26 mouse cellular contexts compared by ENCODE assay signal in the genomic region with DNA sequence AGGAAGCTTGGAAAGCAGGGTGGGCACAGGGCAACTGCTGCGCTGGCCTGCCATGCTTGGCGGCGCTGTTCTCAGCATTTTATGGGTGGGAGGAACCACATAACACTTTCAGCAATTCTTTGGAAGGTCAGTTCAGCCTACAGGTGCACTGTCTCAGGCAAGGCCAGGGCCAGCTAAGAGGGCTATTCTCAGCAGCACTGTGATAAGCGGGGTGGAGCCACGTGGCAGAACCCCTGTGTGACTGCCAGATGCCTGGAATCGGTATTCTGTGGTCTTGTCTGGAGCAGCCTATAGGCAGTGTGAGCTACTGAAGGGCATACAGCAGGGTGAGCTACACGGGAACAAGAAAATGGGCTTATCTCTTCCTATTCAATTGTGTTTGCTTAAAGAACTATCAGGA. TPM values are rescaled to one million over a fixed set of nuclear protein-coding genes. Genes with fewer than 3 reads are reported as not detected.
DNase-seq lines count a peak whose midpoint lies in the region; ATAC-seq and TF ChIP-seq lines count a peak whose summit lies in the region.
"Had no signal": no experiment of that assay in that cellular context is flagged by ENCODE, and none has a peak within 500 bp of the region (broad histone marks: within the 10 kb centered on the region; RNA-seq: fewer than 3 reads in every experiment).

No protein-coding gene starts in this region.

- no peak for TF ChIP-seq CTCF in heart, adult 2 months (IDR thresholded peaks at IDR 0.05)

- no peaks in the 10 kb centered on the region for H3K4me1 ChIP-seq in heart, adult 2 months (ENCODE audit: control insufficient read depth, insufficient read depth, low read length)
- H3K4me1 ChIP-seq in heart, embryonic 10.5 days: peaks cover 17% of the 10 kb centered on the region
- H3K4me1 ChIP-seq in stomach, embryonic 14.5 days (ENCODE audit: control insufficient read depth, insufficient read depth, low read length): no peaks in the 10 kb centered on the region
- H3K4me1 ChIP-seq: forebrain, embryonic 15.5 days; hindbrain, embryonic 12.5 days; midbrain, embryonic 13.5 days had no signal

- 42% methylated on average over 7 of the region's 7 CpGs for WGBS in heart, adult 2 months
- 37% methylated on average over 7 of the region's 7 CpGs for WGBS in heart, embryonic 10.5 days
- WGBS in stomach, embryonic 14.5 days: 49% methylated on average over 7 of the region's 7 CpGs

- intact Hi-C loops in heart, adult 2 months (cut with DNase I): no loop called here
- intact Hi-C loops in heart, postnatal 10 days (cut with DNase I): loop anchor here (5.0 kb wide), 1 partner anchor 238 kb away; no protein-coding TSS in a partner anchor

- no peak for TF ChIP-seq EP300 in heart, adult 2 months (IDR thresholded peaks at IDR 0.05; ENCODE audit: insufficient read depth, low read depth, low read length)

- peak overlapping the region; percentile 56 for H3K27ac ChIP-seq in heart, adult 2 months
- 0 out of 2 replicates have a peak overlapping the region, but pooled peaks have one; percentile 26 for H3K27ac ChIP-seq in heart, embryonic 10.5 days
- no peak overlapping the region for H3K27ac ChIP-seq in stomach, embryonic 14.5 days (ENCODE audit: low read length)
- H3K27ac ChIP-seq: forebrain, embryonic 15.5 days; hindbrain, embryonic 12.5 days; kidney, embryonic 15.5 days; liver, embryonic 15.5 days; midbrain, embryonic 13.5 days had no signal

- no peaks in the 10 kb centered on the region for H3K36me3 ChIP-seq in heart, adult 2 months (ENCODE audit: control insufficient read depth, insufficient read depth, low read length)
- H3K36me3 ChIP-seq in heart, embryonic 10.5 days: peaks cover 2% of the 10 kb centered on the region; the same call in 1 of the 2 replicates
- no peaks in the 10 kb centered on the region for H3K36me3 ChIP-seq in stomach, embryonic 14.5 days (ENCODE audit: control insufficient read depth, insufficient read depth, low read length)
- H3K36me3 ChIP-seq: forebrain, embryonic 15.5 days; hindbrain, embryonic 12.5 days; kidney, embryonic 15.5 days; liver, embryonic 15.5 days had no signal

- H3K9me3 ChIP-seq in heart, embryonic 10.5 days: no peaks in the 10 kb centered on the region
- H3K9me3 ChIP-seq in stomach, embryonic 14.5 days (ENCODE audit: control insufficient read depth, low read depth, low read length): no peaks in the 10 kb centered on the region
- H3K9me3 ChIP-seq: forebrain, embryonic 15.5 days; hindbrain, embryonic 12.5 days; kidney, embryonic 15.5 days; liver, embryonic 15.5 days; midbrain, embryonic 13.5 days had no signal

- H3K4me3 ChIP-seq in heart, adult 2 months: no peak overlapping the region
- H3K4me3 ChIP-seq in heart, embryonic 10.5 days: 0 out of 2 replicates have a peak overlapping the region, but pooled peaks have one; percentile 0
- H3K4me3 ChIP-seq in stomach, embryonic 14.5 days (ENCODE audit: low read depth, low read length): no peak overlapping the region
- H3K4me3 ChIP-seq: forebrain, embryonic 15.5 days; hindbrain, embryonic 12.5 days; kidney, embryonic 15.5 days; liver, embryonic 15.5 days; midbrain, embryonic 13.5 days; myocyte had no signal

- DNase-seq in heart, adult 2 months: peak; percentile 49 to 71
- DNase-seq in heart, embryonic 10.5 days (ENCODE audit: low spot score): no peak
- DNase-seq in heart, postnatal 10 days: peak; percentile 69 to 83
- DNase-seq in spleen, postnatal 10 days (ENCODE audit: low spot score in 2 of 2): no peak
- DNase-seq in right cerebral cortex, adult 18-20 months: no peak
- DNase-seq: adrenal gland, adult 8-10 months; cerebellum, postnatal 14 days; embryo, embryonic 11 days; gastrocnemius, postnatal 36 days; kidney, postnatal 4 days; layer of hippocampus, postnatal 36 days; thymus, postnatal 36 days had no signal

- no peak overlapping the region for H3K4me2 ChIP-seq in stomach, embryonic 14.5 days (replicated peaks; ENCODE audit: low read depth, low read length)
- H3K4me2 ChIP-seq: forebrain, embryonic 15.5 days; hindbrain, embryonic 12.5 days; kidney, embryonic 15.5 days; liver, embryonic 15.5 days; midbrain, embryonic 13.5 days had no signal

- no peak overlapping the region for H3K9ac ChIP-seq in heart, adult 2 months (ENCODE audit: low read depth, low read length)
- no peak overlapping the region for H3K9ac ChIP-seq in stomach, embryonic 14.5 days (replicated peaks; ENCODE audit: low read depth, low read length)
- H3K9ac ChIP-seq: forebrain, embryonic 15.5 days; hindbrain, embryonic 12.5 days; kidney, embryonic 15.5 days; liver, embryonic 15.5 days; midbrain, embryonic 13.5 days had no signal

- no peak for TF ChIP-seq POLR2A in heart, adult 2 months (IDR thresholded peaks at IDR 0.05; ENCODE audit: insufficient read depth, low read depth, low read length)

- no peaks in the 10 kb centered on the region for H3K27me3 ChIP-seq in heart, adult 2 months (ENCODE audit: control insufficient read depth, insufficient read depth, low read length)
- peaks cover 9% of the 10 kb centered on the region; the same call in 1 of the 2 replicates for H3K27me3 ChIP-seq in heart, embryonic 10.5 days (ENCODE audit: insufficient read depth, poor library complexity, severe bottlenecking)
- no peaks in the 10 kb centered on the region for H3K27me3 ChIP-seq in stomach, embryonic 14.5 days (ENCODE audit: control insufficient read depth, insufficient read depth, low read length)
- H3K27me3 ChIP-seq: forebrain, embryonic 15.5 days; hindbrain, embryonic 12.5 days; kidney, embryonic 15.5 days; liver, embryonic 15.5 days; midbrain, embryonic 13.5 days; Patski had no signal

- no peaks in the 10 kb centered on the region for H3K79me2 ChIP-seq in heart, adult 2 months (replicated peaks; ENCODE audit: control insufficient read depth, insufficient read depth, low read length)

- peak; percentile 46; the same call in 1 of the 2 replicates for ATAC-seq in stomach, embryonic 14.5 days (ENCODE audit: insufficient number of reproducible peaks, insufficient read depth, low FRiP score, low read depth)
- ATAC-seq in inflammation-experienced regulatory T-cells, adult 6 months: no peak
- ATAC-seq: forebrain, embryonic 15.5 days; lung, postnatal 0 days; midbrain, embryonic 13.5 days; Patski had no signal

RNA-seq across cellular contexts. Expression of a gene that starts 2.6 kb away (rescaled TPM):
- total RNA-seq in heart, adult 2 months (2021): under 1 TPM in 1 of 2 experiments, not detected in 1; 0.36 TPM
- polyA plus RNA-seq in heart, adult 2 months (2012; rRNA removed): 2.8 and 4.8 TPM in 2 replicates
- 1.8 and 2.7 TPM in 2 replicates for polyA plus RNA-seq in heart, embryonic 10.5 days (2016; fragmentation: Nextera tagmentation; extraction: Ambion mirVana)
- total RNA-seq in heart, postnatal 10 days (2021): under 1 TPM; 0.42 to 0.48 TPM
- polyA plus RNA-seq in stomach, embryonic 14.5 days (2014; fragmentation: Nextera tagmentation; extraction: Ambion mirVana): 6.6 and 7.7 TPM in 2 replicates
- 1 to 10 TPM in 2 of 3 experiments, under 1 TPM in 1; 0.47 to 3.1 (median 1.5) TPM for polyA plus RNA-seq in inflammation-experienced regulatory T-cells, adult 6 months (2017; shearing (Covaris generic))
- total RNA-seq: gastrocnemius, postnatal 36 days; neutrophil, adult 5-6 weeks had no signal

RNA-seq across cellular contexts. Expression of a gene that starts 11.3 kb away (rescaled TPM):
- under 1 TPM in 1 of 2 experiments, not detected in 1; 0.11 TPM for total RNA-seq in heart, adult 2 months (2021)
- 0.20 and 0.64 TPM in 2 replicates for polyA plus RNA-seq in heart, adult 2 months (2012; rRNA removed)
- 0.19 and 0.27 TPM in 2 replicates for polyA plus RNA-seq in heart, embryonic 10.5 days (2016; fragmentation: Nextera tagmentation; extraction: Ambion mirVana)
- not detected for total RNA-seq in heart, postnatal 10 days (2021)
- 0.27 and 0.43 TPM in 2 replicates for polyA plus RNA-seq in stomach, embryonic 14.5 days (2014; fragmentation: Nextera tagmentation; extraction: Ambion mirVana)
- polyA plus RNA-seq in inflammation-experienced regulatory T-cells, adult 6 months (2017; shearing (Covaris generic)): 10 to 100 TPM; 11.7 to 28.7 (median 11.9) TPM
- total RNA-seq: gastrocnemius, postnatal 36 days; layer of hippocampus, postnatal 36 days; left cerebral cortex, postnatal 25 days had no signal

RNA-seq across cellular contexts. Expression of a gene that starts 15.9 kb away (rescaled TPM):
- 1,000 to 10,000 TPM; 4,061 to 4,696 TPM for total RNA-seq in heart, adult 2 months (2021)
- 1,860 and 2,330 TPM in 2 replicates for polyA plus RNA-seq in heart, adult 2 months (2012; rRNA removed)
- 1,107 and 1,574 TPM in 2 replicates for polyA plus RNA-seq in heart, embryonic 10.5 days (2016; fragmentation: Nextera tagmentation; extraction: Ambion mirVana)
- total RNA-seq in heart, postnatal 10 days (2021): 1,000 to 10,000 TPM; 4,137 to 4,381 TPM
- polyA plus RNA-seq in stomach, embryonic 14.5 days (2014; fragmentation: Nextera tagmentation; extraction: Ambion mirVana): 976 and 1,066 TPM in 2 replicates
- 100 to 1,000 TPM; 376 to 780 (median 668) TPM for polyA plus RNA-seq in inflammation-experienced regulatory T-cells, adult 6 months (2017; shearing (Covaris generic))

RNA-seq across cellular contexts. Expression of a gene that starts 21.5 kb away (rescaled TPM):
- total RNA-seq in heart, adult 2 months (2021): 10 to 100 TPM; 15.6 to 15.9 TPM
- 25.6 and 28.3 TPM in 2 replicates for polyA plus RNA-seq in heart, adult 2 months (2012; rRNA removed)
- 5.6 and 8.3 TPM in 2 replicates for polyA plus RNA-seq in heart, embryonic 10.5 days (2016; fragmentation: Nextera tagmentation; extraction: Ambion mirVana)
- total RNA-seq in heart, postnatal 10 days (2021): 10 to 100 TPM; 25.8 to 30.2 TPM
- 13.2 and 14.2 TPM in 2 replicates for polyA plus RNA-seq in stomach, embryonic 14.5 days (2014; fragmentation: Nextera tagmentation; extraction: Ambion mirVana)
- polyA plus RNA-seq in inflammation-experienced regulatory T-cells, adult 6 months (2017; shearing (Covaris generic)): 10 to 100 TPM; 15.7 to 23.0 (median 22.6) TPM

RNA-seq across cellular contexts. Expression of a gene that starts 25.6 kb away (rescaled TPM):
- not detected for total RNA-seq in heart, adult 2 months (2021)
- not detected in 2 replicates for polyA plus RNA-seq in heart, adult 2 months (2012; rRNA removed)
- 5.5 and 5.9 TPM in 2 replicates for polyA plus RNA-seq in heart, embryonic 10.5 days (2016; fragmentation: Nextera tagmentation; extraction: Ambion mirVana)
- not detected for total RNA-seq in heart, postnatal 10 days (2021)
- not detected in 2 replicates for polyA plus RNA-seq in stomach, embryonic 14.5 days (2014; fragmentation: Nextera tagmentation; extraction: Ambion mirVana)
- polyA plus RNA-seq in inflammation-experienced regulatory T-cells, adult 6 months (2017; shearing (Covaris generic)): not detected
- total RNA-seq: adrenal gland, adult 8-10 months; gastrocnemius, postnatal 36 days; layer of hippocampus, postnatal 36 days; left cerebral cortex, postnatal 25 days; neutrophil, adult 5-6 weeks had no signal
- polyA plus RNA-seq: embryonic facial prominence, embryonic 14.5 days; forebrain, embryonic 15.5 days; hindbrain, embryonic 12.5 days; kidney, embryonic 15.5 days; limb, embryonic 14.5 days; liver, embryonic 15.5 days; lung, postnatal 0 days; midbrain, embryonic 13.5 days; myocyte; Patski had no signal

Comparison
In these comparisons a context has a peak if more than half of its experiments do, and no peak if none do; other contexts are left out.
1. DNase-seq: peak in heart, adult 2 months (2 of 2) and heart, postnatal 10 days (2 of 2); none in heart, embryonic 10.5 days (single experiment), spleen, postnatal 10 days (0 of 2) and right cerebral cortex, adult 18-20 months (single experiment).